Mouse (Mus musculus): ENCODE results near the gene Efcab11.

The Efcab11 gene

GRCm38 (mm10) chr12:99884269-99885261 is at the start of gene Efcab11, which contains the start of gene Tdp1:
Gene Efcab11, minus strand, starts transcription at chr12:99884439.
Gene Tdp1, plus strand, starts transcription at chr12:99884517.
- peak; percentile 93 for DNase-seq (ENCODE audit: low spot score)

- DNase-seq (ENCODE audit: low spot score) = no peak
Observed at GRCm38 (mm10) chr12:99933630-99934029, 49.4 kb upstream of the Efcab11 start.

GRCm38 (mm10) chr12:99932245-99932644 is 48.0 kb upstream of the Efcab11 start:
- no peak for DNase-seq (ENCODE audit: low spot score)

GRCm38 (mm10) chr12:99929160-99929559 is 44.9 kb upstream of the Efcab11 start:
- no peak for DNase-seq (ENCODE audit: low spot score)

- DNase-seq (ENCODE audit: low spot score) = no peak
Observed at GRCm38 (mm10) chr12:99928311-99928710, 44.1 kb upstream of the Efcab11 start.

- no peak for DNase-seq (ENCODE audit: low spot score)
Observed at GRCm38 (mm10) chr12:99923703-99924102, 39.5 kb upstream of the Efcab11 start.

- no peak for DNase-seq (ENCODE audit: low spot score)
Observed at GRCm38 (mm10) chr12:99923131-99923606, 38.9 kb upstream of the Efcab11 start.

GRCm38 (mm10) chr12:99921045-99921444 is 36.8 kb upstream of the Efcab11 start:
- DNase-seq (ENCODE audit: low spot score) = no peak

- DNase-seq (ENCODE audit: low spot score) = no peak
Observed at GRCm38 (mm10) chr12:99919636-99920035, 35.4 kb upstream of the Efcab11 start.

- DNase-seq (ENCODE audit: low spot score) = no peak
Observed at GRCm38 (mm10) chr12:99917800-99918427, 33.7 kb upstream of the Efcab11 start.

GRCm38 (mm10) chr12:99911466-99911865 is 27.2 kb upstream of the Efcab11 start:
- DNase-seq (ENCODE audit: low spot score) = no peak

GRCm38 (mm10) chr12:99904537-99904936 is 20.3 kb upstream of the Efcab11 start:
- DNase-seq (ENCODE audit: low spot score) = no peak

- no peak for DNase-seq (ENCODE audit: low spot score)
Observed at GRCm38 (mm10) chr12:99902867-99903370, 18.7 kb upstream of the Efcab11 start.

- no peak for DNase-seq (ENCODE audit: low spot score)
Observed at GRCm38 (mm10) chr12:99901973-99902866, 18.0 kb upstream of the Efcab11 start.

- peak; percentile 11 for DNase-seq (ENCODE audit: low spot score)
Observed at GRCm38 (mm10) chr12:99899991-99900390, 15.8 kb upstream of the Efcab11 start.

GRCm38 (mm10) chr12:99898248-99898870 is 14.1 kb upstream of the Efcab11 start:
- no peak for DNase-seq (ENCODE audit: low spot score)

GRCm38 (mm10) chr12:99897846-99898245 is 13.6 kb upstream of the Efcab11 start:
- no peak for DNase-seq (ENCODE audit: low spot score)

GRCm38 (mm10) chr12:99885282-99885901 is 1.2 kb upstream of the Efcab11 start:
- no peak for DNase-seq (ENCODE audit: low spot score)

- DNase-seq (ENCODE audit: low spot score) = peak; percentile 32
Observed at GRCm38 (mm10) chr12:99883713-99884105, 530 bp downstream of the Efcab11 start.

- peak; percentile 92 for DNase-seq (ENCODE audit: low spot score)
Observed at GRCm38 (mm10) chr12:99883000-99883712, 1.1 kb downstream of the Efcab11 start.
